Mouse (Mus musculus): ENCODE measurements around the gene Dynlt1b.
"Not testable (repeated sequence)": the region's sequence is repeated elsewhere in the genome, so short reads cannot be mapped to it uniquely, and the experiment has no call there.

GRCm38 (mm10) chr17:6455883-6456282 is 26.0 kb downstream of the Dynlt1b start:
- TF ChIP-seq FLI1 (IDR thresholded peaks at IDR 0.05; ENCODE audit: low read length); GATA1 (IDR thresholded peaks at IDR 0.05; ENCODE audit: borderline replicate concordance, low read length): not testable (repeated sequence)

All from megakaryocyte, embryonic 14.5 days (primary cell).